Mouse (Mus musculus): Measurements from ENCODE around the gene Abca2. TPM values are rescaled to one million over a fixed set of nuclear protein-coding genes. Genes with fewer than 3 reads are reported as not detected.

Gene Abca2
- polyA plus RNA-seq, 1 experiment from 2014 or later: 17.7 TPM

GRCm38 (mm10) chr2:25493476-25493961, 65.0 kb downstream of the Abca2 start, which contains the start of gene Lcn12:
TSS of gene Lcn12 (minus strand) at chr2:25493911.
- no peaks in the 10 kb centered on the region for H3K9me3 ChIP-seq (ENCODE audit: control insufficient read depth, low read length)
- no peaks in the 10 kb centered on the region for H3K27me3 ChIP-seq (ENCODE audit: control insufficient read depth, insufficient read depth, low read length)
- no peaks in the 10 kb centered on the region for H3K36me3 ChIP-seq (ENCODE audit: control insufficient read depth, insufficient read depth, low read length)
- no peak within 1 kb of the TSS for H3K4me2 ChIP-seq (ENCODE audit: low read length)
- 88% methylated on average over 5 of the region's 5 CpGs for WGBS
- no peak for DNase-seq
- no peaks in the 10 kb centered on the region for H3K4me1 ChIP-seq (ENCODE audit: control insufficient read depth, insufficient read depth, low read length)
- no peak within 1 kb of the TSS for H3K4me3 ChIP-seq (replicated peaks; ENCODE audit: low read depth, low read length)
- no peak within 1 kb of the TSS for H3K9ac ChIP-seq (replicated peaks; ENCODE audit: low read length)
- no peak for ATAC-seq (ENCODE audit: low FRiP score, low TSS enrichment)
- H3K27ac ChIP-seq (replicated peaks; ENCODE audit: low read depth, low read length): no peak within 1 kb of the TSS

- DNase-seq (peak; percentile 61), ATAC-seq (ENCODE audit: low FRiP score, low TSS enrichment) (no peak)
- no peak overlapping the region for H3K9ac ChIP-seq (replicated peaks; ENCODE audit: low read length)
- WGBS: 45% methylated on average over 4 of the region's 4 CpGs
- peaks cover 6% of the 10 kb centered on the region for H3K4me1 ChIP-seq (ENCODE audit: control insufficient read depth, insufficient read depth, low read length)
- H3K9me3 ChIP-seq (ENCODE audit: control insufficient read depth, low read length): no peaks in the 10 kb centered on the region
- no peaks in the 10 kb centered on the region for H3K27me3 ChIP-seq (ENCODE audit: control insufficient read depth, insufficient read depth, low read length)
- no peaks in the 10 kb centered on the region for H3K36me3 ChIP-seq (ENCODE audit: control insufficient read depth, insufficient read depth, low read length)
- no peak overlapping the region for H3K27ac ChIP-seq (replicated peaks; ENCODE audit: low read depth, low read length)
- H3K4me2 ChIP-seq (ENCODE audit: low read length): no peak overlapping the region
- no peak overlapping the region for H3K4me3 ChIP-seq (replicated peaks; ENCODE audit: low read depth, low read length)
Observed at GRCm38 (mm10) chr2:25496462-25496861, 68.0 kb downstream of the Abca2 start.

Small RNAs within 50 kb of the gene (microRNA-seq; reads per million reads assigned to microRNA genes)
- 0.73 reads per million for gene Mir3087

Other genes starting within 250 kb of the Abca2 start
- gene Nrarp, start 247.9 kb upstream of the Abca2 start, polyA plus RNA-seq (2014; fragmentation: Nextera tagmentation; extraction: Ambion mirVana): 13.0 and 20.8 TPM in 2 replicates
- 0.66 and 1.1 TPM in 2 replicates for gene Tor4a, start 231.8 kb upstream of the Abca2 start, polyA plus RNA-seq (2014; fragmentation: Nextera tagmentation; extraction: Ambion mirVana)
- gene Nelfb, start 217.2 kb upstream of the Abca2 start, polyA plus RNA-seq (2014; fragmentation: Nextera tagmentation; extraction: Ambion mirVana): 82.6 and 98.7 TPM in 2 replicates
- gene Stpg3, start 214.1 kb upstream of the Abca2 start, polyA plus RNA-seq (2014; fragmentation: Nextera tagmentation; extraction: Ambion mirVana): 0.16 TPM in 1 of 2 replicates, not detected in the other
- not detected in 2 replicates for gene Fam166a, start 210.0 kb upstream of the Abca2 start, polyA plus RNA-seq (2014; fragmentation: Nextera tagmentation; extraction: Ambion mirVana)
- 319 and 339 TPM in 2 replicates for gene Tubb4b, start 204.0 kb upstream of the Abca2 start, polyA plus RNA-seq (2014; fragmentation: Nextera tagmentation; extraction: Ambion mirVana)
- gene Slc34a3, start 194.3 kb upstream of the Abca2 start, polyA plus RNA-seq (2014; fragmentation: Nextera tagmentation; extraction: Ambion mirVana): not detected in 2 replicates
- not detected in 2 replicates for gene Rnf224, start 191.9 kb upstream of the Abca2 start, polyA plus RNA-seq (2014; fragmentation: Nextera tagmentation; extraction: Ambion mirVana)
- 138 and 147 TPM in 2 replicates for gene Rnf208, start 186.4 kb upstream of the Abca2 start, polyA plus RNA-seq (2014; fragmentation: Nextera tagmentation; extraction: Ambion mirVana)
- not detected in 2 replicates for gene Cysrt1, start 186.3 kb upstream of the Abca2 start, polyA plus RNA-seq (2014; fragmentation: Nextera tagmentation; extraction: Ambion mirVana)
- gene AL732309.1, start 181.8 kb upstream of the Abca2 start, polyA plus RNA-seq (2014; fragmentation: Nextera tagmentation; extraction: Ambion mirVana): 3.7 and 5.1 TPM in 2 replicates
- gene Tmem203, start 173.3 kb upstream of the Abca2 start, polyA plus RNA-seq (2014; fragmentation: Nextera tagmentation; extraction: Ambion mirVana): 11.3 and 12.9 TPM in 2 replicates
- 13.1 and 13.3 TPM in 2 replicates for gene Tprn, start 166.1 kb upstream of the Abca2 start, polyA plus RNA-seq (2014; fragmentation: Nextera tagmentation; extraction: Ambion mirVana)
- gene Ssna1, start 156.3 kb upstream of the Abca2 start, polyA plus RNA-seq (2014; fragmentation: Nextera tagmentation; extraction: Ambion mirVana): 196 TPM in 2 replicates
- gene Anapc2, start 156.2 kb upstream of the Abca2 start, polyA plus RNA-seq (2014; fragmentation: Nextera tagmentation; extraction: Ambion mirVana): 112 and 117 TPM in 2 replicates
- not detected in 2 replicates for gene Tmem210, start 140.6 kb upstream of the Abca2 start, polyA plus RNA-seq (2014; fragmentation: Nextera tagmentation; extraction: Ambion mirVana)
- 0.30 TPM in 1 of 2 replicates, not detected in the other for gene Lrrc26, start 138.8 kb upstream of the Abca2 start, polyA plus RNA-seq (2014; fragmentation: Nextera tagmentation; extraction: Ambion mirVana)
- 40.5 and 41.3 TPM in 2 replicates for gene Grin1, start 109.5 kb upstream of the Abca2 start, polyA plus RNA-seq (2014; fragmentation: Nextera tagmentation; extraction: Ambion mirVana)
- 71.2 and 78.7 TPM in 2 replicates for gene Man1b1, start 96.4 kb upstream of the Abca2 start, polyA plus RNA-seq (2014; fragmentation: Nextera tagmentation; extraction: Ambion mirVana)
- gene Dpp7, start 72.3 kb upstream of the Abca2 start, polyA plus RNA-seq (2014; fragmentation: Nextera tagmentation; extraction: Ambion mirVana): 19.2 and 19.8 TPM in 2 replicates
- gene Uap1l1, start 63.0 kb upstream of the Abca2 start, polyA plus RNA-seq (2014; fragmentation: Nextera tagmentation; extraction: Ambion mirVana): 2.6 and 5.3 TPM in 2 replicates
- 13.0 and 15.4 TPM in 2 replicates for gene Sapcd2, start 56.4 kb upstream of the Abca2 start, polyA plus RNA-seq (2014; fragmentation: Nextera tagmentation; extraction: Ambion mirVana)
- 2.0 and 2.1 TPM in 2 replicates for gene Entpd2, start 32.8 kb upstream of the Abca2 start, polyA plus RNA-seq (2014; fragmentation: Nextera tagmentation; extraction: Ambion mirVana)
- 374 and 422 TPM in 2 replicates for gene Npdc1, start 29.4 kb upstream of the Abca2 start, polyA plus RNA-seq (2014; fragmentation: Nextera tagmentation; extraction: Ambion mirVana)
- 0.17 and 0.26 TPM in 2 replicates for gene Fut7, start 5.4 kb upstream of the Abca2 start, polyA plus RNA-seq (2014; fragmentation: Nextera tagmentation; extraction: Ambion mirVana)
- 1.7 and 1.9 TPM in 2 replicates for gene Clic3, start 28.1 kb downstream of the Abca2 start, polyA plus RNA-seq (2014; fragmentation: Nextera tagmentation; extraction: Ambion mirVana)
- gene Paxx, start 32.4 kb downstream of the Abca2 start, polyA plus RNA-seq (2014; fragmentation: Nextera tagmentation; extraction: Ambion mirVana): 95.4 and 126 TPM in 2 replicates
- 3.7 and 71.9 TPM in 2 replicates for gene Ptgds, start 41.3 kb downstream of the Abca2 start, polyA plus RNA-seq (2014; fragmentation: Nextera tagmentation; extraction: Ambion mirVana)
- not detected in 2 replicates for gene Lcn12, start 65.2 kb downstream of the Abca2 start, polyA plus RNA-seq (2014; fragmentation: Nextera tagmentation; extraction: Ambion mirVana)
- 110 and 117 TPM in 2 replicates for gene Fbxw5, start 72.0 kb downstream of the Abca2 start, polyA plus RNA-seq (2014; fragmentation: Nextera tagmentation; extraction: Ambion mirVana)
- 5.5 and 6.1 TPM in 2 replicates for gene C8g, start 73.0 kb downstream of the Abca2 start, polyA plus RNA-seq (2014; fragmentation: Nextera tagmentation; extraction: Ambion mirVana)
- gene Traf2, start 118.2 kb downstream of the Abca2 start, polyA plus RNA-seq (2014; fragmentation: Nextera tagmentation; extraction: Ambion mirVana): 17.3 and 19.2 TPM in 2 replicates
- 318 and 409 TPM in 2 replicates for gene Edf1, start 129.1 kb downstream of the Abca2 start, polyA plus RNA-seq (2014; fragmentation: Nextera tagmentation; extraction: Ambion mirVana)
- gene Mamdc4, start 146.1 kb downstream of the Abca2 start, polyA plus RNA-seq (2014; fragmentation: Nextera tagmentation; extraction: Ambion mirVana): 2.1 and 3.9 TPM in 2 replicates
- gene Phpt1, start 146.5 kb downstream of the Abca2 start, polyA plus RNA-seq (2014; fragmentation: Nextera tagmentation; extraction: Ambion mirVana): 167 and 206 TPM in 2 replicates
- 8.8 and 9.2 TPM in 2 replicates for gene Ajm1, start 153.1 kb downstream of the Abca2 start, polyA plus RNA-seq (2014; fragmentation: Nextera tagmentation; extraction: Ambion mirVana)
- gene Rabl6, start 179.8 kb downstream of the Abca2 start, polyA plus RNA-seq (2014; fragmentation: Nextera tagmentation; extraction: Ambion mirVana): 60.9 and 62.6 TPM in 2 replicates
- gene Ccdc183, start 189.0 kb downstream of the Abca2 start, polyA plus RNA-seq (2014; fragmentation: Nextera tagmentation; extraction: Ambion mirVana): 0.28 and 0.33 TPM in 2 replicates
- 38.4 and 46.5 TPM in 2 replicates for gene Tmem141, start 193.3 kb downstream of the Abca2 start, polyA plus RNA-seq (2014; fragmentation: Nextera tagmentation; extraction: Ambion mirVana)
- 2.8 TPM in 1 of 2 replicates, not detected in the other for gene Fcna, start 199.3 kb downstream of the Abca2 start, polyA plus RNA-seq (2014; fragmentation: Nextera tagmentation; extraction: Ambion mirVana)
- gene Lcn8, start 224.4 kb downstream of the Abca2 start, polyA plus RNA-seq (2014; fragmentation: Nextera tagmentation; extraction: Ambion mirVana): not detected in 2 replicates
- not detected in 2 replicates for gene Lcn5, start 229.2 kb downstream of the Abca2 start, polyA plus RNA-seq (2014; fragmentation: Nextera tagmentation; extraction: Ambion mirVana)
- gene Lcn6, start 248.1 kb downstream of the Abca2 start, polyA plus RNA-seq (2014; fragmentation: Nextera tagmentation; extraction: Ambion mirVana): not detected in 2 replicates

Data from midbrain, embryonic 14.5 days (tissue).